Mouse (Mus musculus): ENCODE measurements around the gene 1700017B05Rik. TPM values are rescaled to one million over a fixed set of nuclear protein-coding genes. Genes with fewer than 3 reads are reported as not detected.
"Not testable (repeated sequence)": the region's sequence is repeated elsewhere in the genome, so short reads cannot be mapped to it uniquely, and the experiment has no call there.

1700017B05Rik gene
- 10 to 100 TPM; 14.7 to 22.8 TPM for polyA plus RNA-seq (2017; shearing (Covaris generic))

GRCm38 (mm10) chr9:57261913-57262794 is at the start of gene 1700017B05Rik:
TSS of gene 1700017B05Rik (minus strand) at chr9:57262612.
- ATAC-seq = peak; percentile 55

- ATAC-seq = no peak
These were observed 48.5 kb upstream of the 1700017B05Rik start for GRCm38 (mm10) chr9:57310895-57311294.

DNA sequence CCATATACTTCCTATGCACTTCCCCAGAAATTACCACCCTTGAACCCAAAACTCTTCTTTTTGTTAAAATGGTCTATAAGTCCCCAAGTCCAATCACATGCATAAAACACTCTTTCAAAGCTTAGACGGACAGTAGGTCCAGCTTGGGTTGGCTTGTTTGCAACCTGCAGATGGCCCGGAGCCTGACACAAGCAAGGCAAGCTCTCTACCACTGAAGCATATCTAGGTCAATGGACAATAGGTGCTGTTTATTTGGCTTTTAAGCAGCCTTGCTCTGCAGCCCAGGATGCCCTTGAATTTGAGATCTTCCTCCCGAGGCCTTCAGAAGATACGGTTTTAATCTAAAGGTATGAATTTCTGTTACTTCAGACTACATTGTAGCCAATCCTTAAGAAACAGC is 46.9 kb upstream of the 1700017B05Rik start:
- no peak for ATAC-seq

- ATAC-seq = no peak
These were observed 45.0 kb upstream of the 1700017B05Rik start for GRCm38 (mm10) chr9:57307456-57307855.

DNA sequence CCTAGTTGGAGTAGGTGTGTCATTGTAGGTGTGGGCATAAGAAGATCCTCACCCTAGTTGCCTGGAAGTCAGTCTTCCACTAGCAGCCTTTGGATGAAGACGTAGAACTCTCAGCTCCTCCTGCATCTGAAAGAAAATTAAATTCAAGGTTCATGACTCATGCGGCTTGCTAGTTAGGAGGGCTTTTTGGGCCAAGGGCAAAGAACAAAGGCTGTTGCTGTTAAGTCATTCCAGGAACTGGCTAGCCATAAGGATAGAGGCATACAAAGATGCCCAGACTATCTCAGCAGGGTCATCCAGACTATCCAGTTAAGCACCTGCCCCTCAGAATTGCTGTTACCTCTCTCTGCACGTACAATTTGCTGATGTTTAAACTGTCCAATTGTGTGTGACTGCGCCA is 42.3 kb upstream of the 1700017B05Rik start:
- not testable (repeated sequence) for ATAC-seq

DNA sequence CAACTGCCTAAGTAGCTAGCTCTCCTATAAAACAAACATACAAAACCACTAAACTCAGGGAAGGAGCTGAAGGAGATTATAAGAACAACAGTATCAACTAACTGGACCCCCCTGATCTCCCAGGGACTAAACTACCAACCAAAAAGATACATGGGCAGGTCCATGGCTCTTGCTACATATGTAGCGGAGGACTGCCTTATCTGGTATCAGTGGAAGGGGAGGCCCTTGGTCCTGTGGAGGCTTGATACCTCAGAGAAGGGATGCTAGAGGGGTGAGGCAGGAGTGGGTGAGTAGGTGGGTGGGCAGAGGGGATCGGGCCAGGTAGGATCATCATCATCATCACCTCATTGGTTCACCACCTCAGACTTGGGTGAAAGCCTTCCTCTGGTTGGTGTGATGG is 41.8 kb upstream of the 1700017B05Rik start:
- no peak for ATAC-seq

GRCm38 (mm10) chr9:57303356-57303755 is 40.9 kb upstream of the 1700017B05Rik start:
- ATAC-seq = no peak

DNA sequence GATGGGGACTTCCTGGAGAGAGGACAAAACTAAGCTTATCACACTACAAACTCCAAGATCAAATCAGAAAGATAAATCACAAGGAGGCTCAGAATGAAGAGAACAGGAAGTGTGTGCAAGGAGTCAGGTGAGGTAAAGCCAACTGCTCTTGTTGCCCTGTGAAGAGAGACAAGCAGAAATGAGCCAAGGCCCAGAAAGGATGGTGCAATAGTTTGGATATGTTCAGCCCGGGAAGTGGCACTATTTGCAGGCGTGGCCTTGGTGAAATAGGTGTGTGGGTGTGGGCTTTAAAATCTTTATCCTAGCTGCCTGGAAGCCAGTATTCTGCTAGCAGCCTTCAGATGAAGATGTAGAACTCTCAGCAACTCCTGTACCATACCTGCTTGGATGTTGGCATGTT is 38.4 kb upstream of the 1700017B05Rik start:
- ATAC-seq = no peak

DNA sequence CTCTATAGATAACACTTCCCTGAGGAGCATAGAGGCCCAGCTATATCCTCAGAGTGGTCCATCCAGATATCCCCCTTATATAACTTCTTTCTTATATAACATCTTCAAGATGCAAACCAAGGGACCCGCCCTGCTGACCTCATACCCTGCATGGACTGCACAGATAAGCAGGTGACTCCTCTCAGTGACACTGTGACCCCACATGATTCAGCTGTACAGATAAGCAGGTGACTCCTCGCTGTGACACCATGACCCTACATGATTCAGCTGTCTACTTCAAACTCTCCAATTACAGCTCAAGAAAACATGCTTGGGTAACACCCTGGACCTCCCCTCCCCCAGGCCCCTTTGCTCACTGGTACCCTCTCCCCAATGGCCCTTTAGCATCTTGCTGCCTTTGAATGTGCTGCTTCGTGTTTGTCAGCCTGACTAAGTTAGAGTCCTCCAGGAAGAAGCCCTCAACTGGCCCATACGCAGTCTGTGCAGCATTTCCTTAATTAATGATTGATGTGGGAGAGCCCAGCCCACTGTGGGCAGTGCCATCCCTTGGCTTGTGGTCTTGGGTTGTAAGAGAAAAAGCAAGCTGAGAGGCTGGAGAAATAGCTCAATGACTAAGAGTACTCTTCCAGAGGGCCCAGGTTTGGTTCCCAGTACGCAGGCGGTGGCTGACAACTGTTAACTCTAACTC is 37.5 kb upstream of the 1700017B05Rik start:
- no peak for ATAC-seq

- no peak for ATAC-seq
These were observed 35.5 kb upstream of the 1700017B05Rik start for GRCm38 (mm10) chr9:57297938-57298337.

DNA sequence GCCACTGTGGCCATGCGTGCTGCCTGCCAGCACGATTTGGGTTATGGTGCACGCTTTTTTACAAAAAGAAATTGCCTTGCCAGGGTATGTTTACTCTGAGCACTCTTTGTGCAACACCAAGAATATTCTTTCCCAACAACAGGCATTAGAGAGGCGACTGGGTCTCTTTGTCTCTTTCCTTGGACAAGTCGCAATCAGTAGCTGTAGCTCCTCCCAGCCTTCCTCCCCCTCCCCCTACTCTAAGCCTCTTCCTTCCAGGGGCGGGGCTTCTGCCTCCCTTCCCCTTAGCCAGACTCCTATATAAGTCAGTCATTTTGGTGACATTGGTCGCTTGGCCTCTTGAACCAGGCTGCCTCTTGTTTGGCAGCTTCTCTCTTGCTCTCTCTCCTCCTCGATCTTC is 33.9 kb upstream of the 1700017B05Rik start:
- no peak for ATAC-seq

GRCm38 (mm10) chr9:57295666-57296065 is 33.3 kb upstream of the 1700017B05Rik start:
- no peak for ATAC-seq

DNA sequence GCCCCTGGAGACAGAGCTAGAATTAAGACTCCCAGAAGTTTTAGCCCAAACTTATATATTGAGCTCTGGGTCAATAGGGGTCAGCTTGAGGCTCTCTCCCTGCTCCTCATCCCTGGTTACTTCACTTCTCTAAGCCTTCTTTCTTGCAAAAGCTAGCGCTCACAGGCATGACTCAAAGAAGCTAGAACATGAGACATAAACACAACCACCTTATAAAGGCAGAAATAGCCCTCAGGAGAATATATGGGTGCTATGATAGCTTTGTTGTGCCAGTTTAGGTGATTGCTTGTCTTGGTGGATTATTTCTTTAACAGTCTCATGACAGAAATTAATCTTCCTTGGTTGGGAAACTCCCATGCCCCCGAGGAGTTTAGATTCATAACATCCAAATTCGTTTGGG is 32.5 kb upstream of the 1700017B05Rik start:
- no peak for ATAC-seq

- ATAC-seq = no peak
These were observed 24.8 kb upstream of the 1700017B05Rik start for GRCm38 (mm10) chr9:57287183-57287582.

DNA sequence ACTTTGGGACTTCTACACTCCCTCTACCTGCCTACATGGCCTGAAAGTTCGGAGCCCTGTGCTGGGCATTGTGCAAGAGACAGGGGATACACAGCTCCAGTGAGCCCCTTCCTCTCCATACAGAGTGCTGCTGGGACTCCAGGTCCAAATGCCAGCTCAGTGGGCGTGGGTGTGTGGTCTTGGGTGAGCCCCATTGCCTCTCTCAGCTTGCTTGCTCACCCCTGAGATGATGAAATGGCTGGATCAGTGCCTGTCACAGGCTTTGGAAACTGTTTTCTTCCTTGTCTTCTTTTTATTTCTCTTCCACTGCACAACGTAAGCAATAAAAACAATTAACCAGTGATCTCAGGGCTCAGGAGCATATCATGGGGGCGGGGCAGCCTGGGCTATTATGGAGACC is 20.9 kb upstream of the 1700017B05Rik start:
- no peak for ATAC-seq

DNA sequence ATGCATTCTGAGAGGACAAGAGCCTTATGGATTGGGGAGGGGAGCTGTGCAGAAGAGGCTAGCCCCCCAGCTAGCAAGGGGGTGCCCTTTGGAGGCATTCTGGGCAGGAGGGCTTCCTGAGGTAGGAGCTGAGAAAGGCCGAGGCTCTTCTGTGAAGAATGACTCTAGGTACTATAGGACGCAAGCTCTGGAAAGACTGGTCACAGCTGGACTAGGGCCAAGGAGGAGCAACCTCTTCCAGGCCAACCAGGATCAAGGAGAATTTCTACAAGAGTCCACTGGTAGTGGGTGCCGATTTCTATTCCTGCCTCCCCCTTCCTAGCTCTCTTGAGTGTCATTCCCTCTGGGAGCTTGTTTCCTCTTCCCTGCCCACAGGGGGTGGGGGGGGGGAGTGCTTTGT is 20.3 kb upstream of the 1700017B05Rik start:
- no peak for ATAC-seq

- no peak for ATAC-seq
These were observed 19.1 kb upstream of the 1700017B05Rik start for GRCm38 (mm10) chr9:57281549-57281948.

DNA sequence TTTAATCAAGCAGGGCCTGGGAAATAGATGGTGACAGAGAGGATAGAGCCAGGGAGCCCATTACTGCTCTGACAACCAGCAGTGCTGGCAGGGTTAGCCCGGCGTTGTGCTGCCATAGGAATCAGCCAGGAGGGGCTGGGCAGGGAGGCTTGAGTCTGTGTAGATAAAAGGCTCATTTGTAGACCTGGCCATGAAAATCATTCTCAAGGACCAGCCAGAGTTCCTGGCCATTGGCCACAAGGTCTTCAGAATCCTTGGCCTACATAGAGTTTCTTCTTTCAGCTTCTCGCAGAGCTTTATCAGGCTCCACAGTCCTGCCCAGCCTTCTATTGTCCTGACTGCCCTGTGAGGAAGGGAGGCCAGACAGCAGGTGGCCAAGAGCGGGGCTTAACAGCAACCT is 17.0 kb upstream of the 1700017B05Rik start:
- no peak for ATAC-seq

DNA sequence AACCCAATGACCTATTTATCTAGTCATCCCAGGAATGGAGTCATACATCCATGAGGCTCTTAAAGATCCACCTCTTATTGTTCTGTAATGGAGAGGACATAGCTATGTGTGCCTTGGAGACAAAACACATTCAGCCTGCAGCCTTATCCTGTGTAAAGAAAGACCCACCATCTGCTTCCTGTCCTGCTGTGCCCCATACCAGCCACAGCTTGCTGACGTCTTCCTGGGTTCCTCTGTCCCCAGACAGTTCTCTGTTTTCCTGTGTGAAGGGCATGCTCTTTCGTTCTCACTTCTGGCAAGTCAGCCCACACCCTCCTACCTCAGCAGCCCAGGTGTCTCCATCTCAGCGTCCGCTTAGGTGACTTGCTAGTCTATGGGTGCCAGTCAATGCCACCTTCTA is 15.9 kb upstream of the 1700017B05Rik start:
- peak; percentile 95 for ATAC-seq

GRCm38 (mm10) chr9:57276311-57276710 is 13.9 kb upstream of the 1700017B05Rik start:
- no peak for ATAC-seq

- ATAC-seq = no peak
These were observed 11.5 kb upstream of the 1700017B05Rik start for GRCm38 (mm10) chr9:57273805-57274494.

GRCm38 (mm10) chr9:57272902-57273804 is 10.7 kb upstream of the 1700017B05Rik start:
- peak; percentile 78 for ATAC-seq
